Mouse (Mus musculus): Measurements from ENCODE around the gene Rnf144a. TPM values are rescaled to one million over a fixed set of nuclear protein-coding genes. Genes with fewer than 3 reads are reported as not detected.

Gene Rnf144a
- polyA plus RNA-seq, 1 experiment from 2014 or later, result 34.3 TPM

DNA sequence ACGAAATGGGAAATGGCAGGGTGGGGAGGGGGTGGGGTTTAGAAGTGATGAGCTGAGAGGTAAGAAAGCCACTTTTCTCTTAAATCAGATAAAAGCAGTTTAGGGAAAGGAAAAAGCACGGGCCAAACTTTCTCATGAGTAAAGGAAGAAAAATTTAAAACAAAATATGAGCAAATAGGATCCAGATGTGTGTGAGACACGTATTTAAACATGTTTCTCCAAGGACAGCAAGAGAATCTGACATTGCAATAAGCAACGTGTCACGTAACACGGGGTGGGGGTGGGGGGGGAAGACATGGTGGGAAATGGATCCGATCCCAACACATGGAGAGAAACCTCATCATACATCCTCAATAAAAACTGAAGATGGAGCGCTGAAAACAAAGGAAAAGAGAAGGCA is 33.3 kb downstream of the Rnf144a start:
- H3K9me3 ChIP-seq, result no peaks in the 10 kb centered on the region
- H3K4me3 ChIP-seq, result no peak overlapping the region
- WGBS, result 86% methylated on average over 8 of the region's 8 CpGs
- H3K27ac ChIP-seq, result no peak overlapping the region
- H3K27me3 ChIP-seq (ENCODE audit: insufficient read depth, poor library complexity, severe bottlenecking), result no peaks in the 10 kb centered on the region
- DNase-seq (ENCODE audit: low spot score), result no peak
- peaks cover 98% of the 10 kb centered on the region for H3K36me3 ChIP-seq
- no peaks in the 10 kb centered on the region for H3K4me1 ChIP-seq (replicated peaks)

DNA sequence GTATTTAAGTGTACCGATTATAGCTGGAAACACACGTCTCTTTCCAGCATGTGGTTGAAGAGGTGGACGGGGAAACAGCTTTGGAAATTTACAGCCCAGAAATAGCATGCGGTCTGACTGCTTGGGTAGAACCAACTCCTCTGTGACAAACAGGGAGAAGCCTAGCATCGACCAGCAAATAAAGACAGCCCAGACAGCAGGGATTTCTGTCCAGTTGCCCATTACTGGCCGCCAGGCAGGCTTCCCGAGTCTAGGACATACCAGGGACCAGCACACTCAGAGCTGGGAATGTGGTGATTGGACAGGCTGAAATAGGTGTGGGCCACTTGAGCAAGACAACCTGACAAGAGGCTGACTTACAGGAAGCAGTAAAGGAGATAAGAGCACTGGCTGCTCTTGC is 35.3 kb downstream of the Rnf144a start:
- DNase-seq (ENCODE audit: low spot score), result no peak
- peaks cover 98% of the 10 kb centered on the region for H3K36me3 ChIP-seq
- WGBS, result 94% methylated on average over 7 of the region's 7 CpGs
- no peak overlapping the region for H3K27ac ChIP-seq
- H3K27me3 ChIP-seq (ENCODE audit: insufficient read depth, poor library complexity, severe bottlenecking), result no peaks in the 10 kb centered on the region
- no peak overlapping the region for H3K4me3 ChIP-seq
- no peaks in the 10 kb centered on the region for H3K4me1 ChIP-seq (replicated peaks)
- H3K9me3 ChIP-seq, result no peaks in the 10 kb centered on the region

DNA sequence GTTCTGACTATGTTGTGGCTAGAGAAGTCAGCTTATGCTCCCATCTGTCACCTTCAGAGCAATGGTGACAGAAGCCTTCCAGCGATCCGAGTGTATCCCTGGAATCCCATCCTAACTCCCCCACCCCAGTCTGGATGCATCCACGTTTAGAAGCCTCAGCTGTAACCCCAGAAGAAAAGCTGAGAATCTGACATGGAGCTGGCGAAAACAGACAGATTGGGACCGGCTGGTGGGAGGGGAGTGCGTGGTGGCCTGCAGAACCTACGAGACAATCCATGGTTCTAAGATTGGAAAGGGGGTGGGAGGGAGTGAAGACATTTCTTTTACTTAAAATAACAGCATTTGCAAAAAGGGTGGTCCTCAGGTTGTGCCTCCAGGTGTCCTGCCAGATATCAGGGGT is 37.4 kb downstream of the Rnf144a start:
- Histone ChIP-seq H3K27me3 (ENCODE audit: insufficient read depth, poor library complexity, severe bottlenecking) (no peaks in the 10 kb centered on the region), H3K4me1 (replicated peaks) (no peaks in the 10 kb centered on the region), H3K36me3 (peaks cover 98% of the 10 kb centered on the region), H3K27ac (no peak overlapping the region), H3K9me3 (no peaks in the 10 kb centered on the region), H3K4me3 (no peak overlapping the region)
- WGBS, result 91% methylated on average over 7 of the region's 7 CpGs
- DNase-seq (ENCODE audit: low spot score), result no peak

- WGBS, result 93% methylated on average over 8 of the region's 8 CpGs
- H3K4me3 ChIP-seq, result no peak overlapping the region
- H3K9me3 ChIP-seq, result no peaks in the 10 kb centered on the region
- no peaks in the 10 kb centered on the region for H3K27me3 ChIP-seq (ENCODE audit: insufficient read depth, poor library complexity, severe bottlenecking)
- no peak for DNase-seq (ENCODE audit: low spot score)
- H3K27ac ChIP-seq, result no peak overlapping the region
- H3K36me3 ChIP-seq, result peaks cover 93% of the 10 kb centered on the region
- no peaks in the 10 kb centered on the region for H3K4me1 ChIP-seq (replicated peaks)
Measured at GRCm38 (mm10) chr12:26376541-26377323, 38.3 kb downstream of the Rnf144a start.

- H3K27me3 ChIP-seq (ENCODE audit: insufficient read depth, poor library complexity, severe bottlenecking), result no peaks in the 10 kb centered on the region
- peaks cover 75% of the 10 kb centered on the region for H3K36me3 ChIP-seq
- peaks cover 6% of the 10 kb centered on the region; the same call in 1 of the 2 replicates for H3K4me1 ChIP-seq (replicated peaks)
- H3K27ac ChIP-seq, result no peak overlapping the region
- DNase-seq (ENCODE audit: low spot score), result no peak
- no peaks in the 10 kb centered on the region for H3K9me3 ChIP-seq
- no peak overlapping the region for H3K4me3 ChIP-seq
- WGBS, result 87% methylated on average over 7 of the region's 7 CpGs
Measured at GRCm38 (mm10) chr12:26373721-26374120, 41.3 kb downstream of the Rnf144a start.

DNA sequence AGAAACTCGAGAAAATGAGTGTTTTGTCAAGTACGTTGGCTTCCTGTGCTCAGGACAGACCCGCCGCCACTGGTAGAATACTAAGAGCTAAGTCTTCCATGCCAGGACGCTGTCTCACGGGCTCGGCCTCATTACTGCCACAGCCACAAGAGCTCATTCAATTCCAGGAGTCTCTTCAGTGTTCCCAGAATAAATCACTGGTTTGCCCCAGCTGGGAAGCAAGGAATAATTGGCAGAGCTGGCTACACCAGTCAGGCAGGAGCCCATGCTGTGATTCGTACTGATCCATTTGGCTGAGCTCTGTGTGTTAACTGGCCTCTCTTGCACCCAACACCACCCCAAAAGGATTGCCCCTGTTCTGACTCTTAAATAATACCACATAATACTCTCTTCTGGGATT is 45.0 kb downstream of the Rnf144a start:
- WGBS, result 92% methylated on average over 8 of the region's 8 CpGs
- H3K27me3 ChIP-seq (ENCODE audit: insufficient read depth, poor library complexity, severe bottlenecking), result no peaks in the 10 kb centered on the region
- H3K9me3 ChIP-seq, result no peaks in the 10 kb centered on the region
- H3K4me3 ChIP-seq, result no peak overlapping the region
- H3K27ac ChIP-seq, result no peak overlapping the region
- DNase-seq (ENCODE audit: low spot score), result no peak
- peaks cover 6% of the 10 kb centered on the region; the same call in 1 of the 2 replicates for H3K4me1 ChIP-seq (replicated peaks)
- H3K36me3 ChIP-seq, result peaks cover 47% of the 10 kb centered on the region

DNA sequence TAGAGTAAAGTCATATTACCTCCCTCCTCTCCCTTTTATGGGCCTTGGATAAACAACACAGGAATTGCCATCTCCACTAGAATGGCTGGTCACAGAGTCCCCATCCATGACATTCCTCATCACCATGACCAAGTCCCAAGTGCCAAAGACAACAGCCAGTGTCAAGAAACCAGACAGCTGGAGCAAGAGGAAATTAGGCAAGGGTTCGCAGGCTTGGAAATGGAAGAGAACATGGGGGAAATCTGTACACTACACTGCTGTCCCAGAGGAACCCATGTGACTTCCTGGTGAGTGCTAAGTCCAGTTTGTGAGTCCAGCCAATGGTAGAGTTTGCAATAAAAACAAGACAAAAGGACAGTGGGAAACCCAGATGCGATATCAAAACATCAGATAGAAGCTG is 47.7 kb downstream of the Rnf144a start:
- no peak overlapping the region for H3K27ac ChIP-seq
- peaks cover 37% of the 10 kb centered on the region for H3K36me3 ChIP-seq
- no peaks in the 10 kb centered on the region for H3K27me3 ChIP-seq (ENCODE audit: insufficient read depth, poor library complexity, severe bottlenecking)
- DNase-seq (ENCODE audit: low spot score), result no peak
- no peaks in the 10 kb centered on the region for H3K9me3 ChIP-seq
- 91% methylated on average over 2 of the region's 2 CpGs for WGBS
- H3K4me3 ChIP-seq, result no peak overlapping the region
- peaks cover 8% of the 10 kb centered on the region; the same call in 1 of the 2 replicates for H3K4me1 ChIP-seq (replicated peaks)

- peaks cover 35% of the 10 kb centered on the region for H3K36me3 ChIP-seq
- WGBS, result 87% methylated on average over 4 of the region's 4 CpGs
- no peak for DNase-seq (ENCODE audit: low spot score)
Measured at GRCm38 (mm10) chr12:26366372-26366771, 48.7 kb downstream of the Rnf144a start.

GRCm38 (mm10) chr12:26365531-26366315 is 49.3 kb downstream of the Rnf144a start:
- no peak overlapping the region for H3K27ac ChIP-seq

More at GRCm38 (mm10) chr12:26366372-26366771, 48.7 kb downstream of the Rnf144a start:
- H3K4me1 ChIP-seq (replicated peaks), result peaks cover 13% of the 10 kb centered on the region
- H3K27me3 ChIP-seq (ENCODE audit: insufficient read depth, poor library complexity, severe bottlenecking), result no peaks in the 10 kb centered on the region
- H3K9me3 ChIP-seq, result no peaks in the 10 kb centered on the region
- no peak overlapping the region for H3K27ac ChIP-seq
- no peak overlapping the region for H3K4me3 ChIP-seq

GRCm38 (mm10) chr12:26364822-26365221 is 50.2 kb downstream of the Rnf144a start:
- Histone ChIP-seq H3K9me3 (no peaks in the 10 kb centered on the region), H3K4me3 (no peak overlapping the region), H3K27me3 (ENCODE audit: insufficient read depth, poor library complexity, severe bottlenecking) (no peaks in the 10 kb centered on the region), H3K36me3 (peaks cover 29% of the 10 kb centered on the region), H3K27ac (no peak overlapping the region), H3K4me1 (replicated peaks) (peaks cover 19% of the 10 kb centered on the region)
- DNase-seq (ENCODE audit: low spot score), result no peak
- WGBS, result 95% methylated on average over 5 of the region's 5 CpGs

More at GRCm38 (mm10) chr12:26365531-26366315, 49.3 kb downstream of the Rnf144a start:
- Histone ChIP-seq H3K36me3 (peaks cover 29% of the 10 kb centered on the region), H3K9me3 (no peaks in the 10 kb centered on the region), H3K4me1 (replicated peaks) (peaks cover 19% of the 10 kb centered on the region), H3K4me3 (no peak overlapping the region), H3K27me3 (ENCODE audit: insufficient read depth, poor library complexity, severe bottlenecking) (no peaks in the 10 kb centered on the region)
- DNase-seq (ENCODE audit: low spot score), result no peak
- 94% methylated on average over 3 of the region's 3 CpGs for WGBS

DNA sequence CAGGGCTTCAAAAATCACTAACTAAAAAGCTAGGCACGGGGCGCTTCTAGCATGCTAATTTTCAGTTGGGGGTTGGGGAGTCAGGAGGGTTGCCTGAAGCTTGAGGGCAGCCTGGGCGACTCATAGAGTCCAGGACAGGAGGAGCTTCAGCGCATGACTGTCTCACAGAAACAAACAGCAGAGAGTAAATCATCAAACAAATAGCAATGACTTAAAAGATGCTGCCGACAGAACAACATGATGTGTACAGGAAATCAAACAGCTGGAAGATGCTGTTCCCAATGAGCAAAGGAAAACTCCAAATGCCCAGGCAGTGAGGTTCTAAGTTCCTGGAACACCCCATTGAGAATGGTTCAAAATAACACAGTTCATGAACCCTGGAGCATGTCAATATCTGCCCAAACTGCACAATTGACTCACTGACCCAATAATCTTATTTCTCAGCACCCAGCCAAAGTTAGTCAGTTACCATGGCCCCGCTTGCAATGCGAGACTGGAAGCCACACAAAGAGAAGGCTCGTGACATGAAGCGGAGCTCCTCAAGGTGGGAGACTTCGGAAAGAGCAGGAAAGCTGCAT is 54.0 kb downstream of the Rnf144a start:
- no peak overlapping the region for H3K4me3 ChIP-seq
- no peak overlapping the region; the same call in 1 of the 2 replicates for H3K27ac ChIP-seq
- no peak for DNase-seq (ENCODE audit: low spot score)
- 64% methylated on average over 10 of the region's 10 CpGs for WGBS
- H3K27me3 ChIP-seq (ENCODE audit: insufficient read depth, poor library complexity, severe bottlenecking), result no peaks in the 10 kb centered on the region
- peaks cover 40% of the 10 kb centered on the region for H3K36me3 ChIP-seq
- H3K9me3 ChIP-seq, result no peaks in the 10 kb centered on the region
- peaks cover 13% of the 10 kb centered on the region for H3K4me1 ChIP-seq (replicated peaks)

GRCm38 (mm10) chr12:26359817-26360216 is 55.2 kb downstream of the Rnf144a start:
- no peak overlapping the region for H3K4me3 ChIP-seq
- 95% methylated on average over 5 of the region's 5 CpGs for WGBS
- H3K36me3 ChIP-seq, result peaks cover 29% of the 10 kb centered on the region
- no peaks in the 10 kb centered on the region for H3K27me3 ChIP-seq (ENCODE audit: insufficient read depth, poor library complexity, severe bottlenecking)
- DNase-seq (ENCODE audit: low spot score), result no peak
- no peak overlapping the region for H3K27ac ChIP-seq
- H3K9me3 ChIP-seq, result no peaks in the 10 kb centered on the region
- H3K4me1 ChIP-seq (replicated peaks), result peaks cover 13% of the 10 kb centered on the region

GRCm38 (mm10) chr12:26359241-26359640 is 55.8 kb downstream of the Rnf144a start:
- Histone ChIP-seq H3K4me3 (no peak overlapping the region), H3K27me3 (ENCODE audit: insufficient read depth, poor library complexity, severe bottlenecking) (no peaks in the 10 kb centered on the region), H3K36me3 (peaks cover 28% of the 10 kb centered on the region), H3K27ac (no peak overlapping the region), H3K9me3 (no peaks in the 10 kb centered on the region), H3K4me1 (replicated peaks) (peaks cover 13% of the 10 kb centered on the region)
- 94% methylated on average over 2 of the region's 2 CpGs for WGBS
- no peak for DNase-seq (ENCODE audit: low spot score)
